Mouse (Mus musculus) bone marrow macrophage, adult 2 months (primary cell): Measurements from ENCODE around the gene Snap23. TPM values are rescaled to one million over a fixed set of nuclear protein-coding genes. Genes with fewer than 3 reads are reported as not detected.
A peak's percentile ranks its signal among the peaks of the same experiment; 100 is the strongest.

Experiments
- H3K27ac ChIP-seq: 2 replicates; pipeline ENCODE4 v1.5.1; 2012; ENCODE audit warnings: low read depth, low read length; ENCODE audit not compliant: insufficient read depth
- H3K4me1 ChIP-seq: 2 replicates; pipeline ENCODE4 v1.6.1; 2012; ENCODE audit warnings: low read length; ENCODE audit not compliant: control insufficient read depth, insufficient read depth
- H3K4me3 ChIP-seq: 2 replicates; pipeline ENCODE4 v1.5.1; 2012; ENCODE audit warnings: mild to moderate bottlenecking, low read length, moderate library complexity; ENCODE audit not compliant: insufficient read depth
- CTCF ChIP-seq: IDR thresholded peaks from 2 replicates; pipeline ENCODE4 v1.5.1; 2012; ENCODE audit warnings: low read depth, mild to moderate bottlenecking, low read length, moderate library complexity
- POLR2A ChIP-seq: IDR thresholded peaks from 2 replicates; pipeline ENCODE4 v1.6.1; 2012; ENCODE audit warnings: mild to moderate bottlenecking, low read depth, low read length, borderline replicate concordance
- polyA plus RNA-seq: library from polyadenylated mRNA; stranded (reverse); fragments of >200 nt; gene quantifications from 2 replicates; pipeline ENCODE4 v1.2.4, GENCODE M21; 2012; ENCODE audit not compliant: missing spikeins, insufficient read depth, insufficient read length

Gene Snap23
- polyA plus RNA-seq, 1 experiment, result 248 TPM

DNA sequence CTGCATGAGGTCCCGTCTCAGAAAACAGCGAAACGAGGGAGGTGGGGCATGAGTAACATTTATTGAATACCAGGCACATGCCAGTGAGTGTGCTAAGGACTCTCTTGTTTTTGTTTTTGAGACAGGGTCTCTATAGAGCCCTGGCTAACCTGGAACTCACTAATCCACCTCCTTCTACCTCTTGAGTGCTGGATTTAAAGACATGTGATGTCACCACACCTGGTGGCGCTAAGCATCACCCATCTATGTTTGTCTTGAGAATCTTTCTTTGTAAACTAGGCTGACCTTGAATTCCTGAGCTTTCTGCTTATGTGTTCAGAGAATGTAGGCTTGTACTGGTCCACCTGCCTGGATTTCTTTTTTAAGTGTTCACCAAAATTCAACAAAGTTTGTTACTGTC, 10.3 kb downstream of the Snap23 start:
- Histone ChIP-seq H3K27ac (peak overlapping the region; percentile 38), H3K4me3 (no peak overlapping the region), H3K4me1 (peaks cover 40% of the 10 kb centered on the region)
- TF ChIP-seq CTCF (no peak), POLR2A (no peak)

DNA sequence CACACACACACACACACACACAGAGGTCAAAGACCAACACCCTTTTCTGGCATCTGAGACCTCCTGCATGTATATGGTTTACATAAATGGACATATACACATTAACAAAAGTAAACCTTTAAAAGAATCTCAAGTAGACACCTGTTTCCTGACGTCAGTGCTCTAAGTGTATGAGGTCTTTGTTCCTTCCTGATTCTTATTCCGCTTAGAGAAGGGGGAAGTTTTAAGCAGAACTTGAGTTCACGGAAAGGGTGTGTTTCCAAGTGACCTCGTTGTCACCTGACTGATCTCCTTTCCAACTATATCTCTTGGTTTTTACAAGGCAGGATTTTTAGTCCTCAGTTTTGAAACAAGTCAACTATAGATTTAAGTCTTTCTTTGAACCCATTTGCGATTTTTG, 10.8 kb downstream of the Snap23 start:
- H3K27ac ChIP-seq, result peak overlapping the region; percentile 46
- TF ChIP-seq POLR2A, result no peak
- TF ChIP-seq CTCF, result no peak
- peaks cover 37% of the 10 kb centered on the region for H3K4me1 ChIP-seq
- no peak overlapping the region for H3K4me3 ChIP-seq

DNA sequence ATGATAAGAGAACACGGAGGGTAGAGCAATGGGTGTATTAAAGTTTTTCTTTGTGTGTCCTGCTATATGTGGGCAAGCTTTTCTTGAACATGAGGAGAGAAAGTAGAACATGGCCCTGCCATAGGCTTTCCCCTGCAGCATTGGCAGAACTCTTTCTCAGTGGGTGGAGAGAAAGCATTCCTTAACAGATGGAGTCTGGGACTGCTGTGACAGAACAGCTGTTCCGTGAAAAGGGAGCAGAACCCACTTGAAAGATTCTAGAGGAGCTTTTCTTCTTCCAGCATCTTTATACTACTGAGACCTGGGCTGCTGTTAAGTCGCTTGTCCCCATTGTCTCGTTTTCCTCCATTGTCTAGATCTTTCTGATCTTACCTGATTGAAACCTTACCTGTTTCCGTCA, 22.3 kb downstream of the Snap23 start:
- peaks cover 4% of the 10 kb centered on the region for H3K4me1 ChIP-seq
- H3K27ac ChIP-seq, result no peak overlapping the region
- H3K4me3 ChIP-seq, result no peak overlapping the region
- TF ChIP-seq CTCF (no peak), POLR2A (no peak)

DNA sequence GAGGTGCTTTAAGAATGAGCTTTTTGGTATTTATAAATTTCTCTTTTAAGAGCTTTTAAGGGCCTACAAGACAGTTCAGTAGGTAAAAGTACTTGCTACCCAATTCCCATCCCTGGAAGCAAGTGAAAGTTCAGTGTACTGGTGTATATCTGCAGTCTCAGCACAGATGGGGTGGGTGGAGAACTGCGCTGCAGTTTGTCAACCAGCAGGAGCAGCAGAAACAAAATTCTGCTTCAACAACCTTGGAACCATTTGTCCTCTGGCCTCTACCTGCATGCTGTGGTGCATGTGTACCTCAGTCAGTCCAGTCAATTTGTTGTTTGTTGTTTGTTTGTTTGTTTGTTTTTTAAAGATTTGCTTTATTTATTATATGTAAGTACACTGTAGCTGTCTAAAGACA, 24.8 kb downstream of the Snap23 start:
- Histone ChIP-seq H3K27ac (no peak overlapping the region), H3K4me3 (no peak overlapping the region), H3K4me1 (peaks cover 4% of the 10 kb centered on the region)
- no peak for TF ChIP-seq CTCF
- TF ChIP-seq POLR2A, result no peak

DNA sequence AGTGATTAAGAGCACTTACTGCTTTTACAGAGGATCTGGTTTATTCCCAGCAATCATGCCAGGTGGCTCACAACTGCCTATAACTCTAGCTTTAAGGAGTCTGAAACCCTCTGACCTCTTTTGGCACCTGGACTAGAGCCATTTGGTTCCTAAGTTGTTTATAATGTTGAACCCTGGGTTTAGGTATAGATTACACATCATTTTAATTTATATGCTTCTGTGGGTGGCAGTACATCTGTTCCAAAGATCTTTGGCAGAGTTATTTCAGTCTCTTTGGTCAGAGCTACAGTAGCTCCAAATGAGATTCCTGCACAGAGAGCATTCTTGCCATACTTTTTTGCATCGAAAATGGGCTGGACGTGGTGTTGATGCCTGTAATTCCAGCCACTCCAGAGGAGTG, 30.3 kb downstream of the Snap23 start:
- Histone ChIP-seq H3K4me1 (peaks cover 10% of the 10 kb centered on the region), H3K27ac (no peak overlapping the region), H3K4me3 (no peak overlapping the region)
- TF ChIP-seq POLR2A, result no peak
- no peak for TF ChIP-seq CTCF

DNA sequence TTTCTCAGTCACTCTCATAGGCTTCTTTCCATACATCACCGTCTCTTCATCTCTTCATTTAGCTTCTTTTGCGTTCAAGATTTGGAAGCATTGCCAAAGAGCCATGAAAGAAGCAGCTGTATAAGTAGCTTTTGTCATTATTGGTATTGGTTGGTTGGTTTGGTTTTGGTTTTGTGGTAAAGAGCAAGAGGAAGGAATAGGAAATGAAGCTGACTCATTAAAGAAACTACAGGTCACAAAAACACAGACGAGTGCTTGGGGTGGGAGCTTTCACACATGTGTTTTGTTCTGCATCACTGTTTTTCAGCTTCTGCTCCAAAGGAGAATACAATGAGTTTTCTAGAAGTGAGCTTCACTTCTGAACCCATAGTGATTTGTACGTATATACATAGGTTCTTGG, 32.0 kb downstream of the Snap23 start:
- Histone ChIP-seq H3K4me3 (no peak overlapping the region), H3K27ac (no peak overlapping the region), H3K4me1 (peaks cover 10% of the 10 kb centered on the region)
- TF ChIP-seq CTCF (no peak), POLR2A (no peak)

DNA sequence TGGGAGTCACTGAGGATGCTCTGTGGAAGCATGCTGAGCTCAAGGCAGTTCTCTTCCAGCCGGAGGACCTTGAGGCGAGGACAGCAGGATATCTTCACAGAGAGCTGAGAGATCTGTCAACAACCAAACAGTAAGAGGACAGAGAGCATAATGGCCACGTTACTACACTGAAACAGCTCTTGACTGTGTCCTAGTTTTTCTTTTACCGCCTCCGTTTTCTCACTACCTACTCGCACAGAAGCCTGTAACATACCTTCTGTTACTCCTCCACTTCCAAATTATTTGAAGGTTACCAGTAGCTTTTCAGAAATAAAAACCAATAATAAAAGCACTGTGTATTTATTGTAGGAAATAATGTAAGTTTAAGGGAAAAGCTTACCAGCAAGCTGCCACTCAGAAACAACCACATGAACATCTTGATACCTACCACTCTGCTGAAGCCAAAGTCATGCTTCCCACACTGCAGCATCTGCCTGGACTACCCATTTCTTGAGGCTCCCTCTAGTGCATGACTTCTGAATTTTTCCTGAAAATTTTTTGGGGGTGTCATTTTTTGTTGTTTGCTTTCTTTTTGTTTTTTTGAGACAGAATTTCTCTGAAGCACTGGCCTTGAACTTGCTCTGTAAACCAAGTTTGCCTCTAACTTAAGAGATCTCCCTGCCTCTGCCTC, 38.7 kb downstream of the Snap23 start:
- no peak overlapping the region for H3K4me3 ChIP-seq
- no peak overlapping the region for H3K27ac ChIP-seq
- TF ChIP-seq POLR2A (no peak), CTCF (no peak)

DNA sequence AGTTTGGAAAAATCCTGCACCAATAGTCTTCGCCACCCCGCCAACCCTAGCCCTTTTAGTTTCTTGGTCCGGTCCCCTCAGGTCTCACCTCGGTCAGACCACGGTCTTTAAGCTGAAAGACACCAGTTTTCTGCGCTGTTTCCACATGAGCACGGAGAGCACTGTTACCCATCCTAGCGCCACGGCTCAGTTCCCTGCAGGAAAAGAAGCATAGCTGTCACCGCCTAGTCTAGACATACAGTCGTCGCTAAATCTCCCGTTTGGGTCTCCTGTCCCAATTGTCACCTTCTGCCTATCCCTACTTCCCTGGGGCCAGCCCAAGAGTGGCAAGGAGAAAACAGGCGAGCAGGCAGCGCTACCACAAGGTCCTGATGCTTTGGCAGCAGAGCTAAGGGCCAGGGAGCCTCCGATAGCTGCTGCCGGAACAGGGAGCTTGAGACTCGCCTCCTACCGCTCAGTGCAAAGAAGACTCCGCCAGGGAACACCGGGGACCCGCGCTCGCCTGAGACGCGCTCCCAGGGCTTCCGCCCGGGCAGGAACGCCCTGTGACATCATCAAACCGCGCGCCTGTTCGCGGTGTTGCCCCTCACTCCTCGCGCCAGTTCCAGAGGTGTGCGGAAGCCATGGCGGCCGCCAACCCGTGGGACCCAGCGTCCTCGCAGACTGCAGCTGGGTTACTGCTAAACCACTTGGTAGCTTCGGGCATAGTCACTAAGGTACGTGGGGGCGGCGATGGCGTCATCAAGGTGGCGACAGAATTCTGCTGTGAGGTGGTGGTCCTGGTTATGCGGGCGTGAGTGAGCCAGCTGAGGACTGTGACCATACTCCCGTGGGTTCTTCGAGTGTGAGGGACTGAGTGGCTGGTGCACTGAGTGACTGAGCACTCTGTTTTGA, 41.6 kb downstream of the Snap23 start, which contains the start of the genes Haus2 and Lrrc57:
Gene Haus2, plus strand, starts transcription at position 554 of the 894 bp plus-strand sequence.
Gene Lrrc57, minus strand, starts transcription at position 691 of the 894 bp plus-strand sequence.
- Histone ChIP-seq H3K4me3 (peak within 1 kb of the TSS; percentile 99), H3K4me1 (peaks cover 10% of the 10 kb centered on the region), H3K27ac (peak within 1 kb of the TSS; percentile 70)
- TF ChIP-seq CTCF, result no peak
- peak; percentile 8; the same call in 1 of the 2 replicates for TF ChIP-seq POLR2A

More for the DNA sequence above, 38.7 kb downstream of the Snap23 start:
- peaks cover 8% of the 10 kb centered on the region for H3K4me1 ChIP-seq

DNA sequence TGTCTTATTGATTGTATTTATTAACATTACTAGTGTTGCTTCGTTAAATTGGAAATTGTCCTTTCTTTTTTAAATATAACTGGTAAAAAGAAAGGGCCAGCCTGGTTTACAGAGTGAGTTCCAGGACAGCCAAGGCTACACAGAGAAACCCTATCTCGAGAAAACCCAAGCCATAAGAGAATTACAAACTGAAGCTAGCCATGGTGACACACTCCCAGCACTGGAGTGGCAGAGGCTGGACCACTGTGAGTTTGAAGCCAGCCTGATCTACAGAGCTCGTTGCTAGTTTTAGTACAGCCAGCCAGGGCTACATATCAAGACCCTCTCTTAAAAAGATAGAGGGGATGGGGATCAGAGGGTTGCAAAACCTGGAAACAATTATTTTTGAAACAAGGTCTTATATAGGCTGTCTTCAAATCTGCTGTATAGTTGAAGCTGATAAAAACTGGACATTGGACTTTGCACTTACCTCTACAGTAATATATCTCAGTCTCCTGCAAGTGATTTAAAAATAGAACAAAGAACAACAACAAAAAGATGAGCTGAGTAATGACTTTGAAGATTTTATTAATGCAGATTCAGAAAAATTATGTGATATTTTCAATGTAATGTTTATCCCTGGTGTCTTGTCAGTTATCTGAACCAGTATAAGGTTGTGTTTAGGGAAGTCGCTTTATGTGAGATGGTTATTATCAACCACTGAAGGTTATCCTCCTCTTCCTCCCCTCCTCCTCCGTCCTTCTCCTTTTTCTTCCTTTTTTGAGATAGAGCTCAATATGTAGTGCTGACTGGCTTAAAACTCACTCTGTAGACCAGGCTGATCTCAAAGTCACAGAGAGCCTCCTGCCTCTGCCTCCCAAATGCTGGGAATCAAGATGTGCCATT, 49.0 kb downstream of the Snap23 start:
- TF ChIP-seq CTCF (no peak), POLR2A (no peak)
- no peak overlapping the region for H3K27ac ChIP-seq
- no peaks in the 10 kb centered on the region for H3K4me1 ChIP-seq
- no peak overlapping the region for H3K4me3 ChIP-seq

DNA sequence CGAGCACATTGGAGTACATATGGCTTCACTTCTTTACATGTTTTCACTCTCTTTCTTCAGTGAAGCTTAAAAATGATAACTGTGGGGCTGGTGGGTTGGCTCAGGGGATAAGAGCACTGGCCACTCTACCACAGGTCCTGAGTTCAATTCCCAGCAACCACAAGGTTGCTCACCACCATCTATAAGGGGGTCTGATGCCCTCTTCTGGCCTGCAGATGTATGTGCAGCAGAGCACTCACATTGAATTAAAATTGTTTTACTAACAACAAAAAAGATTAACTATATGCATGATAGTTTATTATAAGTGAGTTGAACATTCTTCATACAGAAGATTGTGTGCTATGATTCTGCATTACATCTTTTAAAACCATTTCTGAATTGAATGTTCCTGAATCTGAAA, 52.1 kb downstream of the Snap23 start:
- Histone ChIP-seq H3K27ac (no peak overlapping the region), H3K4me1 (0 out of 2 replicates have a peak, but pooled peaks cover 2% of the 10 kb centered on the region), H3K4me3 (no peak overlapping the region)
- TF ChIP-seq POLR2A (no peak), CTCF (no peak)
